Mouse (Mus musculus): Measurements from ENCODE around the gene Tbc1d13.
A peak's percentile ranks its signal among the peaks of the same experiment; 100 is the strongest.
"Not testable (repeated sequence)": the region's sequence is repeated elsewhere in the genome, so short reads cannot be mapped to it uniquely, and the experiment has no call there.

Gene Tbc1d13

GRCm38 (mm10) chr2:30177700-30178675, 44.4 kb downstream of the Tbc1d13 start, which contains the start of gene Spout1:
TSS of gene Spout1 (minus strand) at chr2:30178459.
- peak; percentile 94 for DNase-seq (ENCODE audit: extremely low read depth, insufficient read length, low spot score)

- DNase-seq (ENCODE audit: extremely low read depth, insufficient read length, low spot score), result not testable (repeated sequence)
Observed at GRCm38 (mm10) chr2:30178711-30179110, 45.2 kb downstream of the Tbc1d13 start.

GRCm38 (mm10) chr2:30182424-30182823, 48.9 kb downstream of the Tbc1d13 start:
- no peak for DNase-seq (ENCODE audit: extremely low read depth, insufficient read length, low spot score)

- DNase-seq (ENCODE audit: extremely low read depth, insufficient read length, low spot score), result no peak
Observed at GRCm38 (mm10) chr2:30183721-30184120, 50.2 kb downstream of the Tbc1d13 start.

- no peak for DNase-seq (ENCODE audit: extremely low read depth, insufficient read length, low spot score)
Observed at GRCm38 (mm10) chr2:30185276-30185675, 51.7 kb downstream of the Tbc1d13 start.

- DNase-seq (ENCODE audit: extremely low read depth, insufficient read length, low spot score), result no peak
Observed at GRCm38 (mm10) chr2:30185681-30186080, 52.1 kb downstream of the Tbc1d13 start.

- no peak for DNase-seq (ENCODE audit: extremely low read depth, insufficient read length, low spot score)
Observed at GRCm38 (mm10) chr2:30191790-30192580, 58.4 kb downstream of the Tbc1d13 start.

- no peak for DNase-seq (ENCODE audit: extremely low read depth, insufficient read length, low spot score)
Observed at GRCm38 (mm10) chr2:30194656-30195055, 61.1 kb downstream of the Tbc1d13 start.

GRCm38 (mm10) chr2:30198021-30198420, 64.5 kb downstream of the Tbc1d13 start:
- DNase-seq (ENCODE audit: extremely low read depth, insufficient read length, low spot score), result no peak

- DNase-seq (ENCODE audit: extremely low read depth, insufficient read length, low spot score), result no peak
Observed at GRCm38 (mm10) chr2:30199984-30200383, 66.4 kb downstream of the Tbc1d13 start.

GRCm38 (mm10) chr2:30200388-30200925, 66.9 kb downstream of the Tbc1d13 start:
- DNase-seq (ENCODE audit: extremely low read depth, insufficient read length, low spot score), result no peak

Data from 3134 (cell line).